Mouse (Mus musculus) left cerebral cortex, adult 9 months (tissue): ENCODE measurements around the gene Olfr1311.
"Not testable (repeated sequence)": the region's sequence is repeated elsewhere in the genome, so short reads cannot be mapped to it uniquely, and the experiment has no call there.

Experiments used
- DNase-seq, 2 experiments: peaks; one replicate each; pipeline ENCODE4 v3.0.0; 2022; ENCODE audit warnings: low spot score in 2 of 2

Gene Olfr1311

GRCm38 (mm10) chr2:112024312-112024711 is at the start of gene Olfr1311:
Gene Olfr1311 (minus strand): TSS chr2:112024412.
- no peak for DNase-seq

GRCm38 (mm10) chr2:112050138-112050537 is 25.9 kb upstream of the Olfr1311 start, which contains the start of gene Olfr1312:
Gene Olfr1312 (minus strand): TSS chr2:112050238.
- DNase-seq, result no peak

- DNase-seq, result not testable (repeated sequence)
These were observed 2.8 kb upstream of the Olfr1311 start for GRCm38 (mm10) chr2:112026971-112027370.

- no peak for DNase-seq
These were observed 9.3 kb downstream of the Olfr1311 start for GRCm38 (mm10) chr2:112014900-112015299.

GRCm38 (mm10) chr2:112012608-112013007 is 11.6 kb downstream of the Olfr1311 start, which contains the start of gene Olfr1310:
Gene Olfr1310 (minus strand): TSS chr2:112012708.
- DNase-seq, result no peak

GRCm38 (mm10) chr2:111990181-111990580 is 34.0 kb downstream of the Olfr1311 start, which contains the start of gene Olfr1309:
Gene Olfr1309 (minus strand): TSS chr2:111990281.
- DNase-seq, result no peak
